Mouse (Mus musculus) urinary bladder, adult 18-20 months (tissue): ENCODE measurements around the gene Kcnv2.
A peak's percentile ranks its signal among the peaks of the same experiment; 100 is the strongest.

Source experiments
- DNase-seq, 2 experiments: peaks; one replicate each; pipeline ENCODE4 v3.0.0; 2022; ENCODE audit warnings: low spot score in 2 of 2, mixed read lengths in 2 of 2

The Kcnv2 gene

DNA sequence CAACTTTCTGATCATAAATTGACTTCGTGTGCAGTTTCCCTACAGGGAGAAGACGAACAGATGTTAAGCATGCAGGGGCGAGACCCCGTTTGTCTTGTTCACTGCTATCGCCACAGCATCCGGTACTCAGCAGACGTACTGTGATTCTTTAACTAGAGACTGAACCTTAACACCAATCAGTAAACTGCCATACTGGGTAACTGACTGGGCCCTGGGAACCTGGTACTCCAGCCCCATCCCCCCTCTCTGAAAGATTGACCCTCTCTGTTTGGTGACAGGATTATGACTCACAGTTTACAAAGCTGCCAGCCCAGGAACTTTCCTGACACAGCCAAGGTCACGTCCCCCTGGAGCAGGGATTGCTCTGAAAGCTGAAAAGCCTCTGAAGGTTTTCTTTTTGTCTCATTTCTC, 42.1 kb downstream of the Kcnv2 start:
- peak; percentile 38 to 40 for DNase-seq

DNA sequence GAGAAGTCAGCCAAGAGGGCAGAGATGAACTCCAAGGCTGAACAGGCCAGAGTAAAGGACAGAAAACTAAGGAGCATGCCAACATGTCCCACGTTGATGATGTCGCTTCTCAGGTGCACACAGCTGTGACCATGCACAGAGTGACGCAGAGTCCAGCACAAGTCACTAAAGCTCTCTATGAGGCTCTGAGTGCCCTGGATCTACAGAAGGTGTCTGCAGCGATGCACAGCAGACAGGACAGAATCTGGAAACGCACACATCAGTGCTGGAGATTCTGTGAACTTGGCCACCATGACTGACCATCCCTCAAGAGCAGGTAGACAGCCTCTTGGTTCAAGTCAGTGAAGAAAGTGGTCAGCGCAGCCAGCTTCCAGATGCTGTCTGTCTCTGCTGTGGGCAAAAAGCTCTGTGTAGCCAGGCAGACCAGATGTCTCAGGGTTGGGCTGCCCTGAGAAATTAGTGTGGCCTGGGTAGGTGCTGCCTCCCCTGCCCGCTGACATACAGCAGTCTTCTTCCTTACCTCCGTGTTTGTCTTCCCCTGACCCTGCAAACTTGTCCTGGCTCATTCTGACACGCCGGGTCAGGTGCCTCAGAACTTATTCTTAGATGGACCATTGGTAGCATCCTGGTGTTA, 43.8 kb downstream of the Kcnv2 start:
- DNase-seq, result no peak

DNA sequence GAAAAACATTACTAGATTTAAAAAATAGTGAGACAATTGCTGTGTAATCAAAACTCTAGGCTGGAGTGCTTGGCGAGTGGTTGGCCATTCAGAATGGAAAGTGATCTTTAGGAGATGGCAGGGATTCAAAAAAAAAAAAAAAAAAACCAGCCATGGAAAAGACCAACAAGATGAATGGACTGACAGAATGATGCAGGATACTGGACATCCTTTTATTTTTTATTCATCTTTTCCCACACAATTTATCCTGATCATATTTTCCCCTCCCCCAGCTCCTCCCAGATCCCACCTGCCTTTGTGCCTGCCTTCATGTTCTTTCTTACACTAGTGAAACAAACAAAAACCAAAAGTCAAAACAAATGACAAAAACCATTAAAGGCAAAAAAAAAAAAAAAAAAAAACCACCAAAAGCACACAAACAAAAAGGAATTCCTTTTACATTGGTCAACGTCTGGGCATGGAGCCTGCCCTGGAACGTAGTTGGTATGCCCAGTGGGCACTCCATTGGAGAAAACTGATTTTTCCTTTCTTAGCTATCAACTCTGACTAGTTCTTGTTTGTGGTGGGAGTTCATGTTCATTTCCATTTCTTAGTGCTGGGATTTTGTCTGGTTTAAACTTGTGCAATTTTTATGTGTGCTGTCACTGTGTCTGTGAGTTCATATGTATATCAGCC, 47.2 kb downstream of the Kcnv2 start:
- DNase-seq, result no peak

DNA sequence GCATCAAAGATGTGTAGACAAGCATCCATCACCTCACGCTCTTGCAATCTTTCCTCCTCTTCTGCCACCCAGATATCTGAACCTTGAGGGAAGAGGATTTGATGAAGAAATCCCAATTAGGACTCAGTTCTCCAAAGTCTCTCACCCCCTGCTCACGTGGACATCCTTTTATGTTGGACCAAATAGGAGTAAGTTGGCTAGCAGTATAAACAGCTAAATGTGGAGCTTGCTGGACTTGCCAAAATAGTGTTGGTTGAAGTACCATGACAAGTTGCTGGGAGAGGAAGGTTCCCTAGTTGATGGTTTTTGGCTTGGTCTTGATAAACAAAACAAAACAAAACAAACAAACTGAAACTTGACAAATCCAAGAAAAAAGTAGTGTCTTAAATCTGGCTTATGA, 47.8 kb downstream of the Kcnv2 start:
- DNase-seq, result no peak

DNA sequence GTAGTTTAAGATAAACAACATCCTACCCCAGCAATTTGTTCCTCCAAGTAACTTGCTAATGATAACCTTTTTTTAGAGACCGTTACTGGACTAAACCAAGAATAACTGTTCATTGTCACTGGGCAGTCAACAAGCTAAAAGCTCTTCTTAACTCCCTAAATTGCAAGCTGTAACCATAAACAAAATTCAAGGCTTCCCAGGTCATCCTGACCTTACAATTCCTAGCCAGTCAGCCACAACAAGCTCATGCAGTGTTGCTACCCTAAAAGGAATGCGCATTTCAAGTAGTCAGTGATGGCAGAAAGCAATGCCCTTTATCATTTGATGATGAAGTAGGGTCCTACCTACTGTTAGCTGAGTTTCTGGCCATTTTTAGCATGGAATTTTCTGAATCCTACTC, 48.4 kb downstream of the Kcnv2 start:
- DNase-seq, result no peak

DNA sequence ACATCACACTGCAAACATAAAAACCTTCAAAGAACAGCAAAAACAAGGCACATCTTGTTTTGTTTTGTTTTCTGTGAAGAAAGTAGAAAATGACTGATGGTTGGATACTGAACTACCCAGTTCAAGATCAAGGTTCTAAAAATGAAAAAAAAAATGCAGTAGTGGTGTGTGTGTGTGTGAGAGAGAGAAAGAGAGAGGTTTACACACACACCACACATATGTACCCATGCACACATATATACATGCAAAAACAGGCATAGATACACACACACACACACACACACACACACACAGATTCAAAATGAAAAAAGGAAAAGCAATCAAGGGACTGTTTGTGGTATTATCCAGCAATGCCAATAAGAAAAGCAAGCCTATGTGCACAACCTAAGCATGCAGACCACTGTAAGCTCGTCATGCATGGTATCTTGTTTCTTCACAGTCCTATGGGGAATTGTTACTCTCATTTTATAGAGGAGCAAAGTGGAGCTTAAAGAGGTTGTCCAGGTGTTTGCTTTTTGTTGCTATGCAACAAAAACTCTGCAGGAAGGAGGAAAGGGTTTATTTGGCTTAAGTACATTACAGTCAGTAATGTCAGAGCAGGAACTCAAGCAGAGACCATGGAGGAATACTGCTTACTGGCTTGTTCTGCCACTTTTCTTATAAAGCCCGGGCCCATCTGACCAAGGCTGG, 57.5 kb downstream of the Kcnv2 start:
- no peak for DNase-seq

DNA sequence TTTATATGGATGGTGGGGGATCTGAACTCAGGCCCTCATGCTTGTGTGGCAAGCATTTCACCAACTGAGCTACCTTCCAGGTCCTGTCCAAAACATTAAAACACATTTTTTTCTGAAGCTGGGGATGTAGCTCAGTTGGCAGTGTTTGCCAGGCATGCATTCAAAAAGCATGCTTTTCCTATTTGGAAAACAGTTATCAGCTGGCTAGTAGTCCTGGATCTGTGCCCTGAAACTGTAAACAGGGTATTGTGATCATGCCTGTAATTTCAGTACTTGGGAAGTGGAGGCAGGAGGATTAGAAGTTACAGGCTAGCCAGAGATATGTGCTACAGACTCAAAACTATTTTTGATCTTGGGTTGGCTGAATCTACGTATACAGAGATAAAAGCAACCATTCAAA, 59.7 kb downstream of the Kcnv2 start:
- no peak for DNase-seq

DNA sequence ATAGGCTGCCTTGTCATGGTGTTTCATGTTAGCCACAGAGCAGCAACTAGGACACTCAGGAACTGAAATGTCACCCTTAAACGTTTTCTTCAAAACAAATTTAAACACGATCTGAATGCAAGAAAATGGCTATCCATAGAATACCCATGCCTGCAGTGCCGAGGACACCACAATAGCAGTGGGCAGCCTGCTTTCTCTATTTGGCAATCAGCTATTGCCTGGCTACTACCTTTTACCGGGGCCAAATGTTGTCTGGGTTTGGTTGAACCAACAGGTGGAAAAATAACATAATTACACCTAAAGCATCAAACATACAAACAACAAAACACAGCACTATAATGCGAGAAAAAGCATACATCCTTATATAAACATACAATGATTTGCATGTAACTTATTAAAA, 60.9 kb downstream of the Kcnv2 start:
- DNase-seq, result no peak

DNA sequence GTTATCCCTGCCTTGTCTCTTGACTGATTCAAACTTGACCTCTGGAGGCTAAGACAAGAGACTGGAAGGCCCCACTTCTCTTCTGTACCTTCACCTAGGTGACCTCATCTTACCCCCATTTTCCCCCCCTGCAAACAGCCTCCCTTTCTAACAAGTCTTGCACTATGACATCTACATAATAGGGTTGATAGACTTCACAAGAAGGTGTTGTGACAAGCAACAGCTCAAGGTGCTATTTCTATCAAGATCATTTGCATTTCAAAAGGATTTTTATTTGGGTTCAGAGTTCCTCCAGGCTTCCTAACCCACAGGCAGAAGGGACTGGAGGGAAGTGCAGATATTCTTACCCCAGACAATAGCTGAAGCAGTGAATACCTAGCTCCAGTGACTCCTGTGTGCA, 62.9 kb downstream of the Kcnv2 start:
- DNase-seq, result no peak
